In the genomic region with DNA sequence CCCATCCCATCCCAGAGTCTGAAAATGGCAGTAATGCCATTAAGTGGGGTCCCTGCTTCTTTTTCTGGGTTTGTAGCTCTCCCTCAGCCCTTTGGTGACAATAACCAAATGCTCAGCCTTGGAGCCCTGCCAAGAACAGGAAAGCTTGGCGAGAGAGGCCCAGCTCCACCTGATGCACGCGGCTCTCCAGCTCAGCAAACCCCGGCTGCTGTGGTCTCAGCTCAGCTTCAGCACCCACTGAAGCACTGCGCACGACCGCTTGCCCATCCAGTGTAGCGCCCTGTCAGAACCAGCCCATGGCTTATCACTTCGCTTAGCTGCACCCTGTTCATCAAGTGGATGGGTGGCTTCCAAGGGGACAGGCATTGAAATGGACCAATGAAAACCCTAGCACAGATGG, we compare ENCODE assay signal across 9 mouse cellular contexts. TPM values are rescaled to one million over a fixed set of nuclear protein-coding genes. Genes with fewer than 3 reads are reported as not detected.
A peak's percentile ranks its signal among the peaks of the same experiment; 100 is the strongest.
DNase-seq lines count a peak whose midpoint lies in the region; ATAC-seq and TF ChIP-seq lines count a peak whose summit lies in the region.
"Had no signal": no experiment of that assay in that cellular context is flagged by ENCODE, and none has a peak within 500 bp of the region (broad histone marks: within the 10 kb centered on the region; RNA-seq: fewer than 3 reads in every experiment).

No protein-coding gene starts in this region.

- TF ChIP-seq CTCF in left cerebral cortex, adult 2 months (IDR thresholded peaks at IDR 0.05): no peak

- peaks cover 22% of the 10 kb centered on the region for H3K4me1 ChIP-seq in embryonic facial prominence, embryonic 12.5 days
- peaks cover 21% of the 10 kb centered on the region for H3K4me1 ChIP-seq in hindbrain, embryonic 15.5 days (replicated peaks)

- H3K36me3 ChIP-seq in embryonic facial prominence, embryonic 12.5 days: peaks cover 15% of the 10 kb centered on the region; the same call in 1 of the 2 replicates
- no peaks in the 10 kb centered on the region for H3K36me3 ChIP-seq in hindbrain, embryonic 15.5 days

- H3K4me3 ChIP-seq in left cerebral cortex, adult 2 months: no peak overlapping the region
- H3K4me3 ChIP-seq in embryonic facial prominence, embryonic 12.5 days: no peak overlapping the region
- H3K4me3 ChIP-seq in hindbrain, embryonic 15.5 days: no peak overlapping the region

- WGBS in embryonic facial prominence, embryonic 12.5 days: 63% methylated on average over 9 of the region's 9 CpGs
- 42% methylated on average over 9 of the region's 9 CpGs for WGBS in hindbrain, embryonic 15.5 days

- H3K27ac ChIP-seq in left cerebral cortex, adult 2 months: no peak overlapping the region
- peak overlapping the region; percentile 26; the same call in 1 of the 2 replicates for H3K27ac ChIP-seq in embryonic facial prominence, embryonic 12.5 days
- H3K27ac ChIP-seq in hindbrain, embryonic 15.5 days (replicated peaks): peak overlapping the region; percentile 51

- intact Hi-C loops in left cerebral cortex, postnatal 4 days (cut with DNase I): no loop called here
- intact Hi-C loops in left cerebral cortex, adult 2 months (cut with DNase I): no loop called here
- intact Hi-C loops in left cerebral cortex, postnatal 36 days (cut with DNase I): no loop called here

- DNase-seq in left cerebral cortex, postnatal 4 days: peak; percentile 87
- DNase-seq in left cerebral cortex, adult 2 months (ENCODE audit: extremely low spot score in 1 of 2, low spot score in 2 of 2): no peak
- peak; percentile 8 for DNase-seq in adrenal gland, adult 8-10 months
- peak; percentile 28 for DNase-seq in retina, postnatal 7 days (ENCODE audit: low read depth, low spot score)
- no peak for DNase-seq in left cerebral cortex, postnatal 36 days (ENCODE audit: low spot score in 2 of 2)

- no peak overlapping the region for H3K4me2 ChIP-seq in embryonic facial prominence, embryonic 12.5 days (replicated peaks)
- H3K4me2 ChIP-seq in hindbrain, embryonic 15.5 days: no peak overlapping the region

- H3K27me3 ChIP-seq in embryonic facial prominence, embryonic 12.5 days: no peaks in the 10 kb centered on the region
- no peaks in the 10 kb centered on the region for H3K27me3 ChIP-seq in hindbrain, embryonic 15.5 days

- no peak overlapping the region for H3K9ac ChIP-seq in embryonic facial prominence, embryonic 12.5 days
- H3K9ac ChIP-seq in hindbrain, embryonic 15.5 days: no peak overlapping the region

- H3K9me3 ChIP-seq in embryonic facial prominence, embryonic 12.5 days: no peaks in the 10 kb centered on the region
- no peaks in the 10 kb centered on the region for H3K9me3 ChIP-seq in hindbrain, embryonic 15.5 days
- H3K9me3 ChIP-seq: G1E had no signal

- no peak for ATAC-seq in embryonic facial prominence, embryonic 12.5 days (ENCODE audit: insufficient number of reproducible peaks, insufficient read depth, low FRiP score, low TSS enrichment)
- 0 out of 2 replicates have a peak, but pooled peaks have one; percentile 24 for ATAC-seq in hindbrain, embryonic 15.5 days (ENCODE audit: low FRiP score, low read depth)
- ATAC-seq in megakaryocyte, adult 5-6 weeks (ENCODE audit: poor library complexity, severe bottlenecking): no peak

RNA-seq across cellular contexts. Expression of gene Lmf1, which starts 31.3 kb away (rescaled TPM):
- 10 to 100 TPM; 19.4 to 21.5 TPM for total RNA-seq in left cerebral cortex, postnatal 4 days (2021)
- total RNA-seq in left cerebral cortex, adult 2 months (2021): 10 to 100 TPM; 22.0 to 25.4 TPM
- total RNA-seq in adrenal gland, adult 8-10 months (2022): 10 to 100 TPM; 36.0 to 39.9 (median 38.2) TPM
- 29.4 and 31.4 TPM in 2 replicates for polyA plus RNA-seq in embryonic facial prominence, embryonic 12.5 days (2016; fragmentation: Nextera tagmentation; extraction: Ambion mirVana)
- 23.8 and 25.1 TPM in 2 replicates for polyA plus RNA-seq in hindbrain, embryonic 15.5 days (2015; fragmentation: Nextera tagmentation; extraction: Ambion mirVana)
- total RNA-seq in left cerebral cortex, postnatal 36 days (2021): 10 to 100 TPM; 22.1 to 26.7 TPM
- total RNA-seq in megakaryocyte, adult 5-6 weeks (2015): 37.8 and 38.4 TPM in 2 replicates
- 16.7 and 17.0 TPM in 2 replicates for total RNA-seq in megakaryocyte, adult 5-6 weeks (2017)

RNA-seq across cellular contexts. Expression of gene Sox8, which starts 39.7 kb away (rescaled TPM):
- 10 to 100 TPM; 29.9 to 38.1 TPM for total RNA-seq in left cerebral cortex, postnatal 4 days (2021)
- total RNA-seq in left cerebral cortex, adult 2 months (2021): 10 to 100 TPM; 55.3 to 66.9 TPM
- total RNA-seq in adrenal gland, adult 8-10 months (2022): 1 to 10 TPM in 3 of 4 experiments, under 1 TPM in 1; 0.92 to 2.6 (median 1.2) TPM
- 11.8 and 13.2 TPM in 2 replicates for polyA plus RNA-seq in embryonic facial prominence, embryonic 12.5 days (2016; fragmentation: Nextera tagmentation; extraction: Ambion mirVana)
- polyA plus RNA-seq in hindbrain, embryonic 15.5 days (2015; fragmentation: Nextera tagmentation; extraction: Ambion mirVana): 17.8 and 23.8 TPM in 2 replicates
- total RNA-seq in left cerebral cortex, postnatal 36 days (2021): 10 to 100 TPM; 42.8 to 65.3 TPM
- not detected in 2 replicates for total RNA-seq in megakaryocyte, adult 5-6 weeks (2015)
- not detected in 2 replicates for total RNA-seq in megakaryocyte, adult 5-6 weeks (2017)
- polyA plus RNA-seq: G1E had no signal

Comparison
In these comparisons a context has a peak if more than half of its experiments do, and no peak if none do; other contexts are left out.
1. DNase-seq: peak in left cerebral cortex, postnatal 4 days (single experiment), adrenal gland, adult 8-10 months (single experiment) and retina, postnatal 7 days (single experiment); none in left cerebral cortex, adult 2 months (0 of 2) and left cerebral cortex, postnatal 36 days (0 of 2).
2. RNA of gene Sox8, which starts 39.7 kb away (total RNA-seq): 55.3 to 66.9 TPM in left cerebral cortex, adult 2 months, 42.8 to 65.3 TPM in left cerebral cortex, postnatal 36 days and 29.9 to 38.1 TPM in left cerebral cortex, postnatal 4 days; 0.92 to 2.6 TPM in adrenal gland, adult 8-10 months and not detected in megakaryocyte, adult 5-6 weeks; every median in the first group is over 4 times any median in the second.